Mouse (Mus musculus): ENCODE measurements around the gene Kcnh1. TPM values are rescaled to one million over a fixed set of nuclear protein-coding genes. Genes with fewer than 3 reads are reported as not detected.

The Kcnh1 gene
- total and polyA plus RNA-seq, 3 experiments: not detected

DNA sequence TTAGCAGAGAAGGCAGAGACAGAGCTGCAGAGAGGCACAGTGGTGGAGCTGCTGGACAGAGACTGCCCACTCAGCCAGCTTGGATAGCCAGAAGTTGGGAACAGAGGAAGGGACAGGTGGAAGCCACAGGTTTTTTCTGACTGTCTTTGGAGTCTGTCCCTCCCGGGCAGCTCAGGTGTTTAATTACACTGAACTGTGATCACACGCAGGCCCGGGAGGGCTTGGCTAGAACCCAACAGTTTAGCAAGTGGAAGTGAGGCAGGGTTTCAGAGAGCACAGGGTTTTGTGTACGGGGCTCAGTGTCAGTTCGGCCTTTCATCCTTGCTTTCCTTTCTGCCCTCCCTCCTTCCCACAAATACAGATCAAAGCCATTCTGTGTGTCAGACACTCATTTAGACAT, 156.8 kb downstream of the Kcnh1 start:
- Histone ChIP-seq H3K79me2 (replicated peaks; ENCODE audit: control insufficient read depth, extremely low read depth, insufficient read depth, poor library complexity, severe bottlenecking) (no peaks in the 10 kb centered on the region), H3K9ac (ENCODE audit: insufficient read depth, low read depth) (no peak overlapping the region), H3K27me3 (replicated peaks) (peaks cover 84% of the 10 kb centered on the region), H3K36me3 (replicated peaks in 1 of 2; ENCODE audit: control insufficient read depth in 1 of 2, insufficient read depth in 1 of 2, low read length in 1 of 2) (no peaks in the 10 kb centered on the region), H3K9me3 (replicated peaks; ENCODE audit: low read length) (peaks cover 5% of the 10 kb centered on the region), H3K4me2 (ENCODE audit: insufficient read depth, low read depth, poor library complexity, severe bottlenecking) (no peak overlapping the region), H3K27ac (ENCODE audit: insufficient read depth, low read depth) (no peak overlapping the region), H3K4me3 (replicated peaks in 1 of 3; ENCODE audit: low read depth in 2 of 3, low read length in 2 of 3, poor library complexity in 1 of 3) (no peak overlapping the region), H3K4me1 (ENCODE audit: control insufficient read depth in 1 of 2, insufficient read depth in 2 of 2) (no peaks in the 10 kb centered on the region)
- DNase-seq (ENCODE audit: extremely low read depth): no peak
- dilution Hi-C loops (cut with MboI; ENCODE audit: extremely low pct_ligation_motif_present, extremely low pct_unique_long_range_greater_than_20kb, low sequenced_read_pairs) (no loop called here), in situ Hi-C loops (cut with MboI; ENCODE audit: low pct_ligation_motif_present, low pct_unique_long_range_greater_than_20kb, low sequenced_read_pairs) (no loop called here)
- TF ChIP-seq E2F4 (IDR thresholded peaks at IDR 0.05; ENCODE audit: insufficient replicate concordance, low read depth, low read length) (no peak), ZMIZ1 (IDR thresholded peaks at IDR 0.05; ENCODE audit: low read depth, low read length) (no peak), GABPA (IDR thresholded peaks at IDR 0.05; ENCODE audit: insufficient replicate concordance, low read depth, low read length) (no peak), RAD21 (IDR thresholded peaks at IDR 0.05; ENCODE audit: low read depth, low read length) (no peak), ZNF384 (IDR thresholded peaks at IDR 0.05; ENCODE audit: low read depth, low read length) (no peak), ZKSCAN1 (IDR thresholded peaks at IDR 0.05; ENCODE audit: borderline replicate concordance, low read depth, low read length) (no peak), CHD2 (IDR thresholded peaks at IDR 0.05; ENCODE audit: low read length) (no peak), HCFC1 (IDR thresholded peaks at IDR 0.05; ENCODE audit: low read depth, low read length) (no peak), MYC (IDR thresholded peaks at IDR 0.05; ENCODE audit: low read depth, low read length) (no peak), ZC3H11A (IDR thresholded peaks at IDR 0.05; ENCODE audit: low read depth, low read length) (no peak), BHLHE40 (IDR thresholded peaks at IDR 0.05; ENCODE audit: low read depth, low read length) (no peak), IRF4 (IDR thresholded peaks at IDR 0.05; ENCODE audit: low read depth, low read length) (no peak), JUN (IDR thresholded peaks at IDR 0.05; ENCODE audit: insufficient read depth, low read depth, low read length) (no peak), SIN3A (IDR thresholded peaks at IDR 0.05; ENCODE audit: low read length) (no peak), POLR2A (IDR thresholded peaks at IDR 0.05; ENCODE audit: low read depth, low read length) (no peak), ETS1 (conservative IDR thresholded peaks at IDR 0.05; ENCODE audit: low read depth, low read length) (no peak), MAX (IDR thresholded peaks at IDR 0.05; ENCODE audit: low read length) (no peak), KAT2A (IDR thresholded peaks at IDR 0.05; ENCODE audit: insufficient replicate concordance, low read length) (no peak), CTCF (conservative IDR thresholded peaks at IDR 0.05 in 1 of 2, IDR thresholded peaks at IDR 0.05 in 1 of 2; ENCODE audit: low read depth in 2 of 2, low read length in 2 of 2) (no peak), NELFE (IDR thresholded peaks at IDR 0.05; ENCODE audit: low read depth, low read length) (no peak)

GRCm38 (mm10) chr1:192356231-192356630, 165.7 kb downstream of the Kcnh1 start:
- in situ Hi-C loops (cut with MboI; ENCODE audit: low pct_ligation_motif_present, low pct_unique_long_range_greater_than_20kb, low sequenced_read_pairs) (no loop called here), dilution Hi-C loops (cut with MboI; ENCODE audit: extremely low pct_ligation_motif_present, extremely low pct_unique_long_range_greater_than_20kb, low sequenced_read_pairs) (no loop called here)
- Histone ChIP-seq H3K27ac (ENCODE audit: insufficient read depth, low read depth) (no peak overlapping the region), H3K4me3 (replicated peaks in 1 of 3; ENCODE audit: low read depth in 2 of 3, low read length in 2 of 3, poor library complexity in 1 of 3) (no peak overlapping the region), H3K9ac (ENCODE audit: insufficient read depth, low read depth) (no peak overlapping the region), H3K27me3 (replicated peaks) (peaks cover 81% of the 10 kb centered on the region), H3K36me3 (replicated peaks in 1 of 2; ENCODE audit: control insufficient read depth in 1 of 2, insufficient read depth in 1 of 2, low read length in 1 of 2) (no peaks in the 10 kb centered on the region), H3K4me2 (ENCODE audit: insufficient read depth, low read depth, poor library complexity, severe bottlenecking) (no peak overlapping the region), H3K4me1 (ENCODE audit: control insufficient read depth in 1 of 2, insufficient read depth in 2 of 2) (no peaks in the 10 kb centered on the region), H3K79me2 (replicated peaks; ENCODE audit: control insufficient read depth, extremely low read depth, insufficient read depth, poor library complexity, severe bottlenecking) (no peaks in the 10 kb centered on the region), H3K9me3 (replicated peaks; ENCODE audit: low read length) (no peaks in the 10 kb centered on the region)
- TF ChIP-seq MAZ (IDR thresholded peaks at IDR 0.05; ENCODE audit: low read depth, low read length) (no peak), ZMIZ1 (IDR thresholded peaks at IDR 0.05; ENCODE audit: low read depth, low read length) (no peak), RAD21 (IDR thresholded peaks at IDR 0.05; ENCODE audit: low read depth, low read length) (no peak), ELF1 (IDR thresholded peaks at IDR 0.05; ENCODE audit: low read depth, low read length) (no peak), MXI1 (IDR thresholded peaks at IDR 0.05; ENCODE audit: low read depth, low read length) (no peak), PAX5 (IDR thresholded peaks at IDR 0.05; ENCODE audit: low read length) (no peak), NELFE (IDR thresholded peaks at IDR 0.05; ENCODE audit: low read depth, low read length) (no peak), HCFC1 (IDR thresholded peaks at IDR 0.05; ENCODE audit: low read depth, low read length) (no peak), USF2 (conservative IDR thresholded peaks at IDR 0.05; ENCODE audit: low read depth, low read length) (no peak)
- no peak for DNase-seq (ENCODE audit: extremely low read depth)

Measured in CH12.LX (cell line).